Mouse (Mus musculus): ENCODE data around the gene Itpk1. TPM values are rescaled to one million over a fixed set of nuclear protein-coding genes. Genes with fewer than 3 reads are reported as not detected.
A peak's percentile ranks its signal among the peaks of the same experiment; 100 is the strongest.

The Itpk1 gene
- total and polyA plus RNA-seq, 2 experiments from 2014 or later, result 47.5 to 47.6 TPM

GRCm38 (mm10) chr12:102550529-102550928 is 154.2 kb downstream of the Itpk1 start:
- H3K9me3 ChIP-seq (ENCODE audit: low read length), result no peaks in the 10 kb centered on the region
- no peaks in the 10 kb centered on the region for H3K27me3 ChIP-seq (ENCODE audit: insufficient read depth, low read length)
- H3K4me1 ChIP-seq (ENCODE audit: insufficient read depth), result peaks cover under 1% of the 10 kb centered on the region; the same call in 1 of the 2 replicates
- H3K4me3 ChIP-seq (ENCODE audit: low read depth, low read length), result no peak overlapping the region
- H3K36me3 ChIP-seq (ENCODE audit: insufficient read depth), result no peaks in the 10 kb centered on the region
- WGBS, result 4% methylated on average over 11 of the region's 11 CpGs
- no peak overlapping the region for H3K4me2 ChIP-seq (ENCODE audit: low read depth)
- no peak for DNase-seq
- ATAC-seq, result no peak
- no peak for TF ChIP-seq CTCF (IDR thresholded peaks at IDR 0.05; ENCODE audit: low read depth)
- H3K9ac ChIP-seq, result no peak overlapping the region
- H3K27ac ChIP-seq (ENCODE audit: low read depth, low read length), result no peak overlapping the region

DNA sequence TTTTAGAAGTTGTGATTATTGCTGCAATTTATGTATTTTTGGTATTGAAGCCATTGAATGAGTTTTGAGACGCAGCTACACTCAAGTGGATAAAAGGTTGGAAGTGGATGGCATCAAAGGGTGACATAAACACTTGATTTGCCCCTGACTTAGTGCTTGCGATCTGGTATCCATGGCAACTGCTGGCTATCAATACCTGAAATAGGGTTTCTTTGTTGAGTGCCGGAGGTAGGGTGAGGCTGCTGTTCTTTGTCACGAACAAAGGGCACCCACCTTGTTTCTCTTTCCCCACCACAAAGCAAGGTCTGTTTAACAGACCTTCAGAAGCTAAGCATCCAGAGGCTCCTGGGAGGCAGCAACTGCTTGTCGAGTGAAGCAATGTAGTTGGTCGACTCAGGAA is 159.6 kb downstream of the Itpk1 start:
- Histone ChIP-seq H3K4me2 (ENCODE audit: low read depth) (no peak overlapping the region), H3K4me3 (ENCODE audit: low read depth, low read length) (no peak overlapping the region), H3K9ac (no peak overlapping the region), H3K9me3 (ENCODE audit: low read length) (no peaks in the 10 kb centered on the region), H3K36me3 (ENCODE audit: insufficient read depth) (no peaks in the 10 kb centered on the region), H3K27ac (ENCODE audit: low read depth, low read length) (no peak overlapping the region), H3K4me1 (ENCODE audit: insufficient read depth) (no peaks in the 10 kb centered on the region), H3K27me3 (ENCODE audit: insufficient read depth, low read length) (no peaks in the 10 kb centered on the region)
- ATAC-seq, result peak; percentile 56
- TF ChIP-seq CTCF (IDR thresholded peaks at IDR 0.05; ENCODE audit: low read depth), result no peak
- WGBS, result 35% methylated on average over 6 of the region's 6 CpGs
- DNase-seq, result no peak

DNA sequence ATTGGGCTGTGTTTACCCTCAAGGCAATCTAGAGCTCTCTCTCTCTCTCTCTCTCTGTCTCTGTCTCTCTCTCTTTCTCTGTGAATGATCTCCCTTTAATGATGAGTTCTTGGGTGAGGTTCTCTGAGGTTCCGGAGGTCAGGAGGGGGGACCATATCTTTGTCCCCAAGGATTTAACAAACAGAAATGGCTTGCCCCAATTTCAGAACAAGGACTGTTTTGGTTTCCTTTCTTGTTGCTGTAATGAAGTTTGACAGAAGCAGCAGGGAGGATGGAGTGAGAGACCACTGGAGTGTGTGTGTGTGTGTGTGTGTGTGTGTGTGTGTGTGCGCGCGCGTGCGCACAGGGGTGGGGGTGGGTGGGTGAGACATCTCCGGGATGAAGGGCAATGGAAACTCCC is 163.6 kb downstream of the Itpk1 start:
- Histone ChIP-seq H3K36me3 (ENCODE audit: insufficient read depth) (no peaks in the 10 kb centered on the region), H3K27ac (ENCODE audit: low read depth, low read length) (no peak overlapping the region), H3K9me3 (ENCODE audit: low read length) (no peaks in the 10 kb centered on the region), H3K4me2 (ENCODE audit: low read depth) (no peak overlapping the region), H3K4me1 (ENCODE audit: insufficient read depth) (no peaks in the 10 kb centered on the region), H3K9ac (no peak overlapping the region), H3K27me3 (ENCODE audit: insufficient read depth, low read length) (no peaks in the 10 kb centered on the region), H3K4me3 (ENCODE audit: low read depth, low read length) (no peak overlapping the region)
- 93% methylated on average over 7 of the region's 7 CpGs for WGBS
- ATAC-seq (no peak), DNase-seq (no peak)
- no peak for TF ChIP-seq CTCF (IDR thresholded peaks at IDR 0.05; ENCODE audit: low read depth)

GRCm38 (mm10) chr12:102540278-102540677 is 164.5 kb downstream of the Itpk1 start:
- DNase-seq (no peak), ATAC-seq (no peak)
- Histone ChIP-seq H3K9ac (no peak overlapping the region), H3K27ac (ENCODE audit: low read depth, low read length) (no peak overlapping the region), H3K27me3 (ENCODE audit: insufficient read depth, low read length) (no peaks in the 10 kb centered on the region), H3K36me3 (ENCODE audit: insufficient read depth) (no peaks in the 10 kb centered on the region), H3K4me2 (ENCODE audit: low read depth) (no peak overlapping the region), H3K4me1 (ENCODE audit: insufficient read depth) (no peaks in the 10 kb centered on the region), H3K4me3 (ENCODE audit: low read depth, low read length) (no peak overlapping the region), H3K9me3 (ENCODE audit: low read length) (no peaks in the 10 kb centered on the region)
- TF ChIP-seq CTCF (IDR thresholded peaks at IDR 0.05; ENCODE audit: low read depth), result no peak
- 63% methylated on average over 8 of the region's 8 CpGs for WGBS

DNA sequence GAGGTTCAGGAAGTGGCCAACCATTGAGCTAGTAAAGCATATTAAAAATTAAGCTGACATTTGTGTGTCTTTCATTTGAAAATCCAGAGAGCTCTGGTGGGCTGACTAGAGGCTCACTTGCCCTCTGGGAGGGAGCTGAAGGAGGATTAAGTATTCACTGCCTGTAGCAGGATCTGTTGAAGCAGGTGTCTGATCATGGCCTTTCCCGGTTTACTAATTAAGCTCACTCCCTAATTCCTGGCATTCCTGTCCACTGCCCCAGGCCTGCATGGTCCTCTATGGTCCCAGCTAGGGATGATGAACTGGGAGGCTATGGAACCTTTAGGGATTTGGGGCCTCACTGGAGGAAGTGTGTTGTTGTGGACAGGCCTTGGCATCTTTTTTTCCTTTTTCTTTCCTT is 168.9 kb downstream of the Itpk1 start:
- WGBS, result 8% methylated on average over 1 of the region's 1 CpGs
- H3K9ac ChIP-seq, result no peak overlapping the region
- ATAC-seq, result no peak
- no peak overlapping the region for H3K4me3 ChIP-seq (ENCODE audit: low read depth, low read length)
- H3K27ac ChIP-seq (ENCODE audit: low read depth, low read length), result no peak overlapping the region
- DNase-seq, result no peak
- H3K9me3 ChIP-seq (ENCODE audit: low read length), result no peaks in the 10 kb centered on the region
- H3K4me2 ChIP-seq (ENCODE audit: low read depth), result no peak overlapping the region
- no peaks in the 10 kb centered on the region for H3K4me1 ChIP-seq (ENCODE audit: insufficient read depth)
- no peaks in the 10 kb centered on the region for H3K27me3 ChIP-seq (ENCODE audit: insufficient read depth, low read length)
- no peaks in the 10 kb centered on the region for H3K36me3 ChIP-seq (ENCODE audit: insufficient read depth)
- no peak for TF ChIP-seq CTCF (IDR thresholded peaks at IDR 0.05; ENCODE audit: low read depth)

- Histone ChIP-seq H3K4me3 (ENCODE audit: low read depth, low read length) (no peak overlapping the region), H3K9ac (no peak overlapping the region), H3K36me3 (ENCODE audit: insufficient read depth) (no peaks in the 10 kb centered on the region), H3K4me2 (ENCODE audit: low read depth) (no peak overlapping the region), H3K27me3 (ENCODE audit: insufficient read depth, low read length) (no peaks in the 10 kb centered on the region), H3K27ac (ENCODE audit: low read depth, low read length) (no peak overlapping the region), H3K4me1 (ENCODE audit: insufficient read depth) (no peaks in the 10 kb centered on the region), H3K9me3 (ENCODE audit: low read length) (no peaks in the 10 kb centered on the region)
- DNase-seq, result no peak
- no peak for TF ChIP-seq CTCF (IDR thresholded peaks at IDR 0.05; ENCODE audit: low read depth)
- no peak for ATAC-seq
- 69% methylated on average over 5 of the region's 5 CpGs for WGBS
Observed at GRCm38 (mm10) chr12:102527989-102528388, 176.7 kb downstream of the Itpk1 start.

DNA sequence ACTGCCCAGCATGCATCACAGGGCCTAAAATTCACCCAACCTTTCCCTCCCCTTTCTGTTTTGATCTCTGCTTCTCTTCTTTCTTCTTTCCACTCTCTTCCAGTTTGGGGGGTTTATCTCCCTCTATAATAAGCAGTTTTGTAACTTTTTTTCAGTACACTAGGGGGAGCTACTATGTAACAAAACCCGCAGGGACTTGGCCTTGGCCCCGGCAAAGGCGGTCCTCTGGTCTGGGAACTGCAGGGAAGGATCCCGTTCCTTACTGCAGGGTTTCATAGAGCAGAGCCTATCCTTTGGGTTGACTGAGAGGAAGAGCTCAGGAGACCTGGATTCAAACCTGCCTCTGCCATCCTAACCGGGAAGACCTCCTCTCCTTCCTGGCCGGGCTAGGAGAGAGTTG is 180.0 kb downstream of the Itpk1 start:
- 24% methylated on average over 6 of the region's 6 CpGs for WGBS
- ATAC-seq (peak; percentile 54), DNase-seq (peak; percentile 52)
- no peak overlapping the region for H3K9ac ChIP-seq
- no peaks in the 10 kb centered on the region for H3K4me1 ChIP-seq (ENCODE audit: insufficient read depth)
- no peaks in the 10 kb centered on the region for H3K9me3 ChIP-seq (ENCODE audit: low read length)
- no peak overlapping the region for H3K4me2 ChIP-seq (ENCODE audit: low read depth)
- no peak overlapping the region for H3K4me3 ChIP-seq (ENCODE audit: low read depth, low read length)
- H3K27ac ChIP-seq (ENCODE audit: low read depth, low read length), result no peak overlapping the region
- no peaks in the 10 kb centered on the region for H3K27me3 ChIP-seq (ENCODE audit: insufficient read depth, low read length)
- peak; percentile 53 for TF ChIP-seq CTCF (IDR thresholded peaks at IDR 0.05; ENCODE audit: low read depth)
- H3K36me3 ChIP-seq (ENCODE audit: insufficient read depth), result no peaks in the 10 kb centered on the region

DNA sequence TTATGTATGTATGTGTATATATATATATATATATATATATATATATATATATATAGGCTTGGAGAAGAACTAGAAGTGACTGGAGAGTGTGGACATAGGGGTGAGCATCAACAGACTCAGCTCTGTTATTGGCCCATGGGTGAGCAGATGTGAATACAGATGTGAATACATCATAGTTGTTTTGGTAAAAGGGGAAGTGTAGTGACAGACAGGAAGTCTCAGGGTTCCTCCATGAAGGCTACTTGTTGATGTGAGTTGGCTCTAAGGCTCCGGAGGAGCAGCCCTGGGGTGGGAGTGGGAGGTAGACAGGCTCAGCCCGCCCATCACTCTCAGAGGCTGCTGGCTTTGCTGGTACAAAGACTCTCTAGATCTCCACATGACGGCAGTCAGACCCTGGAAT is 180.5 kb downstream of the Itpk1 start:
- ATAC-seq (no peak), DNase-seq (no peak)
- no peak overlapping the region for H3K9ac ChIP-seq
- WGBS, result 52% methylated on average over 3 of the region's 3 CpGs
- no peaks in the 10 kb centered on the region for H3K27me3 ChIP-seq (ENCODE audit: insufficient read depth, low read length)
- no peaks in the 10 kb centered on the region for H3K36me3 ChIP-seq (ENCODE audit: insufficient read depth)
- no peaks in the 10 kb centered on the region for H3K9me3 ChIP-seq (ENCODE audit: low read length)
- H3K27ac ChIP-seq (ENCODE audit: low read depth, low read length), result no peak overlapping the region
- no peak for TF ChIP-seq CTCF (IDR thresholded peaks at IDR 0.05; ENCODE audit: low read depth)
- H3K4me2 ChIP-seq (ENCODE audit: low read depth), result no peak overlapping the region
- no peak overlapping the region for H3K4me3 ChIP-seq (ENCODE audit: low read depth, low read length)
- H3K4me1 ChIP-seq (ENCODE audit: insufficient read depth), result no peaks in the 10 kb centered on the region
